Mouse (Mus musculus): Measurements from ENCODE around the gene Ano10.
"Not testable (repeated sequence)": the region's sequence is repeated elsewhere in the genome, so short reads cannot be mapped to it uniquely, and the experiment has no call there.

The Ano10 gene

DNA sequence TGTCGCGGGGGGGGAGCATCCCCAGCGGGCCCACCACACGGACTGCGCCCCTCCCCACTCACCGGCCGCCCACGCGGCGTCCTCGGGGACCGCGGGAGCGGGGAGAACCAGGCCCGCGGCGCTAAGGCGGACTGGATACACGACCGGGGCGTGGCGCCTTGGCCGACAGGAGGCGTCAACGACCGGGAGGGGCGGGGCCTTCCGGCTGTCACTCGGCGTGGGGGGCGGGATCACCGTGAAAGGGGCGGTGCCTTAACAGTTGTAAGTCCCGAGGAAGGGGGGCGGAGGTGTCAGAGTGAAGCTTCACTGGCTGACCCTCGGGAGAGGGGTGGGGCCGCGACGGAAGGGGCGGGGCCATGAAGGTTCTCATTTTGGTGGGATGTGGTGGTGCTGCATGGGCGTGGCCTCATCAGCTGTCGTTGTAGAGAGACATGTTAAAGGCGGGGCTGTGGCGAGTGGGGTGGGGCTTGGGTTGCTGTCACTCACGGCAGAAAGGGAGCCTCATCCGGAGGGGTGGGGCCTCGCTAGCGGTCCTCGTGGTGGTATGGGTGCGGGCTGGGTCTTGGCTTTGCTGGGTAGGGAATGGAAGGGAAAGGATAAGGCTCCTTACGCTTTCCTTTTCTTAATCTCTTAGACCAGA lies at the start of gene Ano10:
Gene Ano10, minus strand, starts transcription at position 182 of the 640 bp plus-strand sequence.
- peak; percentile 95 for DNase-seq (ENCODE audit: low spot score)

DNA sequence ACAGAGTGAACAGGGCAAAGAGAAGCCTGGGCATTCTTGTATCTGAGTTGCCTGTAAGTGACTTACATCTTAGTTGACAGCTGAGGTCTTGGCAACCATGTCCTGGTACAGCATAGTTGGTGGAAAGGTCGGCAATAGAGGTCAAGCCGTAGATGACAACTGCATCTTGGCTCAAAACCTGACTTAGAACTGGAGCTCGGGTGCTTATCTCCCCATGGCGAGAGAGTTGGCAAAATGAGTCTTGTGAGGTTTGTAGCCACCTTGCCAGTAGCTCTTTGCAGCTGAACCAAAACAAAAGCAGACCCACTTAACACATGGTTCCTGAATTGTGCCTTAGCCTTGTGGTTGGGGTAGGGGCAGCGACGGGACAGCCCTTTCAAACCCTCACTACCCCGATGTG lies 49.2 kb upstream of the Ano10 start:
- no peak for DNase-seq (ENCODE audit: low spot score)

DNA sequence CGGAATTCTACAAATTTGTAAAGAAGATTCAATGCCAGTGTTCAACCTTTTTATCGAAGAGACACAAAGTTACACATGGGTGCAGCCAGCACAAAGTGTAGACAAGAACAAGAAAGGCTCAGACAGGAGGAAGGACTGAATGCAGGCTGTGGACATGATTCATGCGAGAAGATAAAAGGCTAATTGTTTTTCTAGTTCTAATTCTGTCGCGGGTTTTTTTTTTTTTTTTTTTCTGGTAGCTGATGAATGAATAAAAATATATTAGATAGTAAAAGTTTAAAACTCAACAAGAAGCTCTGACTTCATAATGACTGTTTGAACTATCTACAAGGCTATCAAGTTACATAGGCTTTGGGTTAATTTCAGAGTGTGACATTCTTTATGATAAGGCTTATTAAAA lies 45.7 kb upstream of the Ano10 start:
- no peak for DNase-seq (ENCODE audit: low spot score)

DNA sequence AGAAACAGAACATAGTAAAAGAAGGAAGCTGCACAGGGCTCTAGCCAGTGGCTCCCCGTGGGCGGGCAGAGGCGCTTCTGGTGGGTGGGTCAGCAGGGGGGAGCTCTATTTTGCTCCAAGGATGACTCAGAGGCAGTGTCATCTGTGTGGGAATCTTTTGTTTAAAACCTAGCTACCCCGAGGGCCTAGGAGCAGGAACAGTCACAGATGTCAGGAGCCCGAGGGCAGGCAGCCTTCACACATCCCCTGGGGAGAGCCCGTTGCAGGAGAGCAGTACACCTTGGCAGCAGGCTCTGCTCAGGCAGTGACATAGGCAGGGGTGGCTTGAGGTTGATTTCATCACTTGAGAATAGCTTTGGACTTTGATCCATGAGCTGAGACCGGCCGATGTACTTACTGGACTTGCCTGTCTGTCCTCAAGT lies 43.3 kb upstream of the Ano10 start:
- DNase-seq (ENCODE audit: low spot score), result no peak

DNA sequence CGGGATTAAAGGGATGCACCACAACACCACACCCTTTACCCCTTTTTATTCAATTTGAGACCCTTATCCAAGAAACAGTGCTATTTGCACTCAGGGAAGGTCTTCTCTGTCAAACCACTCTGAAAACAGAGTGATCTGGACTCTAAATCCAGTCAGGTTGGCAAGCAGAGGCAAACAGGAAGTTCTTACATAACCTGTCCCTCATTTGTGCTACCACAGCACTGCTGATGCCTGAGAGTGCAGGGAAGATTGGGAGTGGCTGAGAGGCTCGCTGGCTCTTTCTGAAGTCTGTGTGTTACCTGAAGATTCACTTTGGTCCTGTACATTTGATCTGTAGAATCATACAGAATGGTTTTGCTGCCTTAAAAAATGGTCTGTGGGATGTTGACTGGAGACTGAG lies 42.5 kb upstream of the Ano10 start:
- no peak for DNase-seq (ENCODE audit: low spot score)

DNA sequence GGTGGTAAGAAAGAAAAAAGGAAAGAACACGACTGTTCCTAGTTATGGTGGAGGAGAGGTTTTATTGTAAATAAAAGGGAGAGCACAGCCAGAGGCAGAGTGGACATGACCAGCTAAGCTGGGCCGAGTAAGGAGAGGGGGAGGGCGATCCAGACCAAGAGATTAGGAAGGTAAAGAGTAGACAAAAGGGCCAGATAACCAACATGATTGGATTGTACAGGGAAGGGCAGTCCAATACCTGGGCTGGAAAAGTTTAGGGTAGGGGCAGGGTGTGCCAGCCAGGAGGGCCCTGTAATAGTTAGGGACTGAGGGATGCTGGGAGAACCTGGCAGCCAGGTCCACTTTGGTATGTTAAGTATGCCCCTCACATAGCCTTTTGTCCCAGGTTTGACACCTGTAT lies 34.0 kb upstream of the Ano10 start:
- no peak for DNase-seq (ENCODE audit: low spot score)

DNA sequence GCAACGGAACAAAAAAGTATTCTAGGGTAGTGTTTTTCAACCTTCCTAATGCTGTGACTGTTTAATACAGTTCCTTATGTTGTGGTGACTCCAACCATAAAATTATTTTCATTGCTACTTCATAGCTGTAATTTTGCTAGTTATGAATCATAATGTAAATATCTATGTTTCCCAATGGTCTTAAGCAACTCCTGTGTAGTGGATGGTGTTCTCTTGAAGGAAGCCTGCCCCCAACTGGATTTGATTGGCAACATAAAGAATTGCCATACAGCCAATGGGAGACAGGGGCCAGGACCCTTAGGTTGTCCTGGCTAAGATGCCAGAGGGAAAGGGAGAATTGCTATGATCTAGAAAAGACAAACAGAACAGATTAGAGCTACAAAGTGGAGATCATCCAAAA lies 31.8 kb upstream of the Ano10 start:
- no peak for DNase-seq (ENCODE audit: low spot score)

DNA sequence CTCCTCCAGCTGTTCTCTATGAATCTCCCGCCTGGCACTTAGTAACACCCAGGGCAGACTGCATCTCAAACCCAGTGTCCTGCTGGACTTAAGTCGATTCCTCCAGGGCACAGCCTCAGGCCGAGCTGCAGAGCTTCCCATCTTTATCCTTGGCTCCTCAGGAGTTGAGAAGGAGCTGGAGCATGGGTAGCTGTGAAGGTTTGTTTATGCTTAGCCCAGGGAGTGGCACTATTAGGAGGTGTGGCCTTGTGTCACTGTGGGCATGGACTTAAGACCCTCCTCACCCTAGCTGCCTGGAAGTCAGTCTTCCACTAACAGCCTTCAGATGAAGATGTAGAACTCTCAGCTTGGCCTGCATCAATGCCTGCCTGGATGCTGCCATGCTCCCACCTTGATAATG lies 28.1 kb upstream of the Ano10 start:
- no peak for DNase-seq (ENCODE audit: low spot score)

DNA sequence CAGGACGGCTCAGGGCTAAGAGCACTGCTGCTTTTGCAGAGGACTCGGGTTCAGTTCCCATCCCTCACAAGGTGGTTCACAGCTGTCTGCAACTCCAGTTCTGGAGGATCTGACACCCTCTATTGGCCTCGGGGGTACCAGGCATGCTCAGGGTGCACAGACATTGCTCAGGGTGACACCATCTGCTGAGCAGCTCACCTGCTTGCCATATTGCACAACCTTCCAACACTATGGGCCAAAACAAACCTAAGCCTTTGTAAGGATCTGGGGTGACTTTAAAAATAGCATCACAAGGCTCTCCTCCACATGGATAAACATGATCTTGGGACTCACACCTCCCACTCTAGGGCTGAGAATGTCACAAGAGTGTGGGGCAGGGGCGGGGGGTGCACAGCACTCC lies 26.4 kb upstream of the Ano10 start:
- DNase-seq (ENCODE audit: low spot score), result no peak

DNA sequence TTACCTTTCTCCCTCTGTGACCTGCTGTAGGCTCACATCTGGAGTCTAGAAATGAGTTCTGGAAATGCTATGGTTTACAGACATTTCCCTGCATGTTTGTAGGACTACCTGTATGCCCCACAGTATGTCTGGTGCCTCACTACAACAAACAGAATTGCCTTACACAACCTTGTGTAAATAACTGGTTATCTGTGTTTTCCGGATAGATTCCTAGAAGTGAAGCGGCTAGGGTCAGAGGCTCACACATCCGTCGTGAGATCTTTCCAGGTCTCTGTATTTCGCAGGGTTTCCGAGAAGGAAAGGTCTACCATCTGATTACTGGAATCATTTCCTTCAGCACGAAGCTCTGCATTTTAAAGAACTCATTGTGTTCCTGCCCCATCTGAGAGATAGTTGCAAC lies 22.3 kb upstream of the Ano10 start:
- DNase-seq (ENCODE audit: low spot score), result no peak

DNA sequence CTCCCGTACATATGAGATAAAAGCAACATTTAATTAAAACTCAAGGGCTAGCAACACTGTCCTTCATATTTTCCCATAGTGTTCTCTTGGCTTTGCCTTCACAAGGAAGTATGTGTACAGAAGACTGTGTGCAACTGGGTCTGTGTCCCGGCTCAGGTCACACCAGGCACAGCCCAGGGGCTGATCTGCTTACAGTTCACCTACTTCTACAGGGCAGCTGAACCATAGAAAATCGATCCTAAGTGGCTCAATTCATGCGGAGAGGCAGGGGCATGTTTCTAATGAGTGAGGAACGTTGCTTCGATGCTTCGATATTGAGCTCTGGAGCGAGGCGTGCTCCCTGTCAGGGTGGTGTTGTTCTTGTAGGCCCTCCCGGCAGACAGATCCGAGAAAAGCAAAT lies 21.3 kb upstream of the Ano10 start:
- no peak for DNase-seq (ENCODE audit: low spot score)

DNA sequence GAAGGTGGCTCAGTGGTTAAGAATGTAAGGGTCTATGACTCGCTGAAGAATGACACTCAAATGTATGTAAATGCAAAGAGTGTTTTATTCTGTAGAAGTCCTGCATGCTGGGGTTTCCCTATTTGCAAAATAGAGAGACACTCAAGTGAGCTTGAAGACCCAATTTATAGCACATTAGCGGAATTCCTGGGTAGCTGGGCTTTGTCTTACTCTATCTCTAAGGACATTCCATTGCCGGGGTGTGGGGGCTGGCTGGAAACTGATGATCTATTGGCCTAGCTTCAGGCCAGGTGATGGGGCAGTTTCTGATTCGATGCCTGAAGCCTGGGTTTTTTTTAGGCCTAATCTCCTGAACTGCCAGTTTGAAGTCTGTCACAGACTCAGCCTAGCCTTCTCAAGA lies 20.7 kb upstream of the Ano10 start:
- no peak for DNase-seq (ENCODE audit: low spot score)

DNA sequence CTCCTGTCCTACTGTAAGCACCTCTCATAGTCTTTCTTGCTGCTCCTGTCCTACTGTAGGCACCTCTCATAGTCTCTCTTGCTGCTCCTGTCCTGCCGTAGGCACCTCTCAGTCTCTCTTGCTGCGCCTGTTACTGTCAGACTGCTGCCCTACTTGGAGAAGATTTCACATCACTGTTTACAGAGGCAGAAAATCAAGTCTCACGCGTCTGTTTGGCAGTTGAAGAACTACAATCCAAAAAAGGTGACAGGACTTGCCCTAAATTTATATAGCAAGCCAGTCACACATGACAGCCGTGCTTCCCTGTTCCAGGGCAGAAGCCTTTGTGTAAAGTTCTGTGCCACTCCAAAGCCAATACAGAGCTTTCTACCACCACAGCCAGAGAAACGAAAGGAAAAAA lies 20.2 kb upstream of the Ano10 start:
- no peak for DNase-seq (ENCODE audit: low spot score)

DNA sequence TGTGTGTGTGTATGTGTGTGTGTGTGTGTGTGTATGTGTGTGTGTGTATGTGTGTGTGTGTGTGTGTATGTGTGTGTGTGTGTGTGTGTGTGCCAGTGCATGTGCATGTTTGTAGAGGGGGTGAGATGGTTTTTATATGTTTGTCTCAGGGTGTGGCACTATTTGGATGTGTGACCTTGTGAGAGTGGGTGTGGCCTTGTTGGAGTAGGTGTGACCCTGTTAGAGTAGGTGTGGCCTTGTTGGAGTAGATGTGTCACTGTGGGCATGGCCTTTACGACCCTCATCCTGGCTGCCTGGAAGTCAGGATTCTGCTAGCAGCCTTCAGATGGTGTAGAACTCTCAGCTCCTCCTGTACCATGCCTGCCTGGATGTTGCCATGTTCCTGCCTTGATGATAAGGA lies 18.9 kb upstream of the Ano10 start:
- DNase-seq (ENCODE audit: low spot score), result not testable (repeated sequence)

DNA sequence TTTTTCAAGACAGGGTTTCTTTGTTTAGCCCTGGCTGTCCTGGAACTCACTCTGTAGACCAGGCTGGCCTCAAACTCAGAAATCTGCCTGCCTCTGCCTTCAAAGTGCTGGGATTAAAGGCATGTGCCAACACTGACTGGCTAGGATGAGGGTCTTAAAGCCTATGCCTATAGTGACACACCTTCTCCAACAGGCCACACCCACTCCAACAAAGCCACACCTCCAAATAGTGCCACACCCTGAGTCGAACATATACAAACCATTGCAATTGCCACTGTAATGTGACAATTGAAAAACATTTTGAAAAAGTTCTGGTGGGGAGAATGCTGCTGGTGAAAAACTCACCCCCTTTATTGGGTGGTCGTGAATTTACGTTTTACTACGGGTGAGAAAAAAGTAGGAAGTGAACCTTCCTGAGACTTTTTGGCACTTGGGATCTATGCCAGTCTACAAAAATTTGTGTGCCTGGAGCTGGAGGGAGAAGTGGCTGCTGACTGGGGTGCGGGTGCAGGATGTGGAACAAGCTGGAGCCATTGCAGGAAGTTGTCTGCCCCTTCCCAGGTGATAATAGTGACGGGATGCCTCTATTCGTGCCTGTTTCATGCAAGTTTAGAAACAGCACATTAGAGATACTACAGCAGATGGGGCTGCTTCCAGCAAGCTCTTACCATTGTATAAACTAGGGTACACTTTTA lies 18.2 kb upstream of the Ano10 start:
- no peak for DNase-seq (ENCODE audit: low spot score)

DNA sequence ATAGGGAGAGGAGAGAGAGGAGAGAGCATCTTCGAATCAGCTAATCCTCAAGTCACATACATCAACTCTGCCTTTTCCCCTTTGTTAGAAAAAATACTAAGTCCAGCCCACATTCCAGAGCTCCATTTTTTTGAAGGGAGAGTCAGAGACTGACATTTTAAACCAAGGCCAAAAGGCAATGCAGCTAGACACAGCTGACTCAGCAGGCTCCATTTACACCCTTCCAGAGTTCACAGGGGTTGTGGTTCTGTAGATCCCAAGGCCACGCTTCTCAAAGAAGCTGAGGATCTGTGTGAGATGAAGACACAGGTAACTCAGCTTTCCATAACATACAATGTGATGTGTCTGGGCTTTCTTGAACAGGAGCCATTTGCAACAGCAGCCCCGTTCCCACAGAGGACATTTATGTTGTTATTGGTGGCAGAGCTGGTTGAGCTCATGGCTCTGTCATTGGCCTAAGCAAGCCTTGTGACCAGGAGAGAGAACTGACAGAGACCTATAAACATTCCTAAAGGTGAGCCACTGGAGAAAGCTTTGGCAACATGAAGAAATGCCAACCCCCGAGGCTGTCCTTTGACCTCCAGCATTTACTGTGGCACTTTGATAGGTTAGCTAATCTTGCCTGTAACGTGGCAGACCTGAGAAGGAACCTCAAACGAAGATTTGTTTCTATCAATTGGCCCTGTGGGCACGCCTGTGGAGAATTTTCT lies 17.0 kb upstream of the Ano10 start:
- no peak for DNase-seq (ENCODE audit: low spot score)

DNA sequence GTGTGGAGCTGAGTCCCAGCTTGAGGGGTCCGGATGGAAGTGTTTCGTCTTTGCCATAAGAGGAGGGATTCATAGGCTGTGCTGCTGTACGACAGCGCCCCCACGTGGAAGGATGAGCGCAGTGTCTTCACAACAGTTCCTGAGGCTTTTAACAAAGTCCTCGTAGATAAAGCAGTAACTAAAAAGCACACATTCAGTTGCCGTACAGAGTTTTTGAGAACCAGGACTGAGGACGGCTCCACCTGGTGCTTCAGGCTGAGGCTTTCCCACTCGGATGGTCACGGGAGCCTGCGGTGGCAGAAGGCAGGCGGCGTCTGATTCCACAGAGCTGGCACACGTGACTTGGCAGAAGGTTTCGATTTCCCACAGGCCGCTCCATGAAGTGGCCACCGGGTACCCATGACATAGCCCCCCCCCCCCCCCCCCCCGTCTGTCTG lies 16.4 kb upstream of the Ano10 start:
- peak; percentile 82 for DNase-seq (ENCODE audit: low spot score)

DNA sequence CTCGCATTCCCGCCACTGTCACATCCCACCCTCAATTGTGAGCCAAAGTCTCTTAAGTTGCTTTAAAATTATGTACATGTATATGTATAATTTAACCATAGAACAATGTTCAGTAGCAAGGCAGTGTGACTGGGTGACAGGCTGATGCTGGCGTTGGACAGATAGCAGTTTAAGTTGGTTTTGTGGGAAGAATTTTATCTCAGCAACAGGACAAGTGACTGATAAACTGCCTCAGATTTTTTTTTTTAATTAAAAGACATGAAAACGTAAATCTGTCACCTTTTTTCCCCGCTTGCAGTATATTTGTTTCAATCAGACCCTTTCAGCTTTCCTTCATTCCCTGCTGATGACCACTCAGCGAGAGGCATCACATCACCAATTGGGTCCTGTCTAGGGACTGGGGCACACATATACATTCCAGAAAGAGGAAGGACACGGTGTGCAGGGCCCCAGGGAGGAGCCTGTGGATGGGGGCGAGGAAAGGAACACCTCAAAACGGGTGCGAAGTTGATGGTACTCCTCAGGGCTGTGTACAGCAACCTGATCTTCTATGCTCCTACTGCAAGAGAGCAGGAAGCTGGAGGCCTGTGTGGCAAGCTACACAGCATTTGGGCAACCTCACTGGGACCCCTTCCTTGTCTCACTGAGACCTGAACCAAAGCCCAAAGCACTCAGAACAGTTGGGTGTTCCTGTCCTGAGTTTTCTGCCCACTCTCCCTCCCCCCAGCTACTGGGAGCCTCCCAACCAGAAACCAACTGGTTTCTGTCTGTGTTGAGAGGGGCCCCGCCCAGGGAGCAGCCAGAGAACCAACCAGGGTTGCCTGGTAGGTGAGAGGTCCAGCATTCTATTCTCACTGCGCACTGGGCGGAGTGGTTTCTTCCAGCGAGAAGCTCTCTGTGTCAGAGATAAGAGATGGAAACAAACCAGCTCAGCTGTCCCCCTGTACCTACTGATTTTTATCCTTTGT lies 15.1 kb upstream of the Ano10 start:
- DNase-seq (ENCODE audit: low spot score), result peak; percentile 39

DNA sequence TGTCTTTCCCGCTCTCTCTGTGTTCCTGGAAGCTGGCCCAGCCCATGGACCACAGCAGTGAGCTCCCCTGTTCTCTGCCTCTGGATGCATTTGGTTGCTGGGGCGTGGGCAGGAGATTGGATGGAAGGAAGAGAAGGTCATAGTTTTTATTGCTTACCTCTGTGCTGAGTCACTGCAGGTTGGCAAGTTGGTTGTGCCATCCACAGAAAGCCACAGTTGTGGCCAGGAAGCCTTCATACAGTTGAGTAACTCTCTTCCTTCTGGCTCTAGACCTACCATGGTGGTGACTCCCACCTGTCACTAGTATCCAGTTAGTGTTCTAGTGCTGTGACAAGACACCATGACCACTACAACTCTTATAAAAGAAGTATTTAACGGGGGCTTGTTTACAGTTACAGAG lies 11.1 kb upstream of the Ano10 start:
- DNase-seq (ENCODE audit: low spot score), result no peak

DNA sequence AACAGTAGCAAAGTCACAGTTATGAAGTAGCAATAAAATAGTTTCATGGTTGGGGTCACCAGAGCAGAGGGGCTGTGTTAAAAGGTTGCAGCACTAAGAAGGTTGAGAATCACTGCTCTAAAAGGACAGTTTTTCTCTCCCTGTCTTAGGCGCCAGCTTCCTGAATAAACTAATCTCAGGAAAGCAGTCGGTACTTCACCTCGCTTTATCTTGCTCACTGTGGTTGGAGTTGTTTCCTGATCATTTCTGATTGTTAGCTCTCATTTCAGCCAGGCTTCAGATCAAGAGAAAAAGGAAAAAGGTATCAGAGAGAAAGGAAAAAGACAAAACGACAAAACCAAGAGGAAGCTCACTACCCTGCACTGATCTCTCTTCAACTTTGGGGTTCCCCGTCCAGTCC lies 1.9 kb upstream of the Ano10 start:
- DNase-seq (ENCODE audit: low spot score), result no peak

DNA sequence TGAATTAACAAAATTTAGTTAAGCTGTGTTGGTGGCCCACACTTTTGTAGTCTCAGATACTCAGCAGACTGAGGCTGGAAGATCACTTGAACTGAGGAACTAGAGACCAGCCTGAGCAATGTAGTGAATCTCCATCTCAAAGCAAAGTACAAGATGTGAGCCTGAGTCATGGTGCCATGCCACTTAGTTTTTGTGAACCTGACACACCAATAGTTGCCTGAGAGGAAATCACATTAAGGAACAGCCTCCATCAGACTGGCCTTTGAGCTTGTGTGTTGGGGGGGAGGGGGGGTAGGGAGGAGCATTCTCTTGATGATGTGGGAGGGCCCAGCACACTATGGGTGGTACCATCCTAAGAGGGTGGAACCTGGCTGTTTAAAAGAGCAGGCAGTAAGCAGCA lies 1.2 kb upstream of the Ano10 start:
- DNase-seq (ENCODE audit: low spot score), result no peak

DNA sequence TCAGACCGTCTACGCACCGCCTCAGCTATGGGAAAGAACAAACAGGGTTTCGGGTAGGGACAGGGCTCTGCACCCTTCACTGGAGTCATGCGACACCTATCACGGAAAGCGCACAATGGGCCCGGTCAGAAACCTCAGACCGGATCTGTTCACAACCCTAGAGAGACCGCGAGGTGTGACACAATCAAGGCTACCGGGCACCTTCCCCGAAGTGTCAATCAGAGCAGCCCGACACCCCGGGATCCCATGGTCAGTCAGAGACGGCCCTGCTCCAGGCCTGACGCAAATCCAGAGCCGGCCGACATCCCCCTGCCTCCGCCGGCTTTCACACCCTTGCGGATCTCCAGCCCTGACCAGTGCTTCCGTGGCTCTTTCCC lies 370 bp downstream of the Ano10 start:
- DNase-seq (ENCODE audit: low spot score), result no peak

All from ovary, postnatal 36 days (tissue).